Mouse (Mus musculus): ENCODE data around the gene 4930558C23Rik.
"Not testable (repeated sequence)": the region's sequence is repeated elsewhere in the genome, so short reads cannot be mapped to it uniquely, and the experiment has no call there.

4930558C23Rik gene

GRCm38 (mm10) chr3:95402741-95403140, at the start of gene 4930558C23Rik:
Gene 4930558C23Rik, minus strand, starts transcription at chr3:95402841.
- DNase-seq (ENCODE audit: low read depth, low spot score): no peak

DNA sequence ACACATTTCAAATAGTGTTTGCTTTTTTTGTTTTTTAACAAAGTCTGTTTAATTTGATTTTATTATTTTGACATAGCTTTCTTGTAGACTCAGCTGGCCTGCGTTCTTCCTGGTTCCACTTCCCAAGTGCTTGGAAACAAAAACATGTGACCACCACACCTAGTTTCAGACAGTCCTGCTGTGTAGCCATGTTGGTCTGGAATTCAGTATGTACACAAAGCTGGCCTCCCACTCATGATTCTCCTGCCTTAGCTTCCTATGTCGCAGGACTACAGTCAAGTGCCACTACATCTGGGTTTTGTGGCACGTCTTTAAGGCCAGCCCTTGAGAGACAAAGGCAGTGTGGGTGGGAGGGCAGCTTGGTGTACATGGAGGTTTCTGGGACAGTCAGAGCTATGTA, 48.3 kb upstream of the 4930558C23Rik start:
- DNase-seq (ENCODE audit: low read depth, low spot score): no peak

GRCm38 (mm10) chr3:95450408-95450807, 47.8 kb upstream of the 4930558C23Rik start:
- DNase-seq (ENCODE audit: low read depth, low spot score): peak; percentile 80

DNA sequence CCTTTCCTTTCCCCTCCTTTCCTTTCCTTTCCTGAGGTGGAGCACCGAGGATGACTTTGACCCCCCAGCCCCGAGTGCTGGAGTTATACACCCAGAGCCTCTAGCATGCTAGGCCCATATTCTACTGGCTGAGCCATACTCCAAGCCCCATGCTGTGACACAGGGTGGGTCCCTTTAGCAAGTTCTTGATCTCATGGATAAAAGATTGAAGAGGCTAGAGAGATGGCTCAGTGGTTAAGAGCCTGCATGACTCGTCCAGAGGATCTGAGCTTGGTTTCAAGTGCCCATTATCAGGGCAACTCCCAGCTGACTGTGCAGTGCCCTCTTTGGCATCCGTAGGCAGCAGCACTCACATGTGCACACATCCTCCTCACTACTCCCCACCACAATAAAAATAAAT, 42.7 kb upstream of the 4930558C23Rik start:
- no peak for DNase-seq (ENCODE audit: low read depth, low spot score)

GRCm38 (mm10) chr3:95442406-95443117, 39.9 kb upstream of the 4930558C23Rik start:
- no peak for DNase-seq (ENCODE audit: low read depth, low spot score)

GRCm38 (mm10) chr3:95439670-95440069, 37.0 kb upstream of the 4930558C23Rik start:
- no peak for DNase-seq (ENCODE audit: low read depth, low spot score)

GRCm38 (mm10) chr3:95438636-95439035, 36.0 kb upstream of the 4930558C23Rik start:
- not testable (repeated sequence) for DNase-seq (ENCODE audit: low read depth, low spot score)

DNA sequence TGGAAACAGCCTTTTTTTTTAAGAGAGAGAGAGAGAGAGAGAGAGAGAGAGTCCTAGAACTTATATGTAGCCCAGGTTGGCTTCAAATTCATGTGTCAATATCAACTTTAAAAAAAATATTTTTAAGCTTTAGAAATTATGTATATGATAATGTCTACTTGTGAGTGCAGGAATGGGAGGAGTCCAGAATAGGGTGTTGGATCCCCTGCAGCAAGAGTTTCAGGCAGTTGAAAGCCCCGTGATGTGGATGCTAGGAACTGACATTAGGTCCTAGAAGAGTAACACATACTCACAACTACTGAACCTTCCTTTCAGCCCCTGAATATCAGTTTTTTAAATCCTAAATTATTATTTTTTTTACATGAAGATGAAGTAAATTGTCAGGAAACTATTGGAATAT, 32.9 kb upstream of the 4930558C23Rik start:
- no peak for DNase-seq (ENCODE audit: low read depth, low spot score)

DNA sequence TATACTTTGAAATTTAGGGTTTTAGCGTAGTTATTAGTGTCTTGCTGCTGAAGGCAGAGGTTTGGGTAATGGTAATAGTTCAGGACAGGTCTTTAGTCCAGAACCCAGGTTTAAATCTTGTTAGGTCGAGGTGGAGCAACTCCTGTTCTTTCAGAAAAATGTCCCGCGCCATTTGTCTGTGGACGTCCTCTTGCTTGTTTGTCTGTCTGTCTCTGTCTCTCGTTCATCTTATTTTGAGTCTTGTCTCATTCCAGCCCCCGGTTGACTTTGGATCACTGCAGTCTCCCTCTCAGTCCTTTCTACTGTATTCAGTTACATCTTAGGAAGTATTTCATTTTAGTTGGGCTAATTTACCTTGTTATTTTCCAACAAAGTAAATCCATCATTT, 32.3 kb upstream of the 4930558C23Rik start:
- peak; percentile 39 for DNase-seq (ENCODE audit: low read depth, low spot score)

DNA sequence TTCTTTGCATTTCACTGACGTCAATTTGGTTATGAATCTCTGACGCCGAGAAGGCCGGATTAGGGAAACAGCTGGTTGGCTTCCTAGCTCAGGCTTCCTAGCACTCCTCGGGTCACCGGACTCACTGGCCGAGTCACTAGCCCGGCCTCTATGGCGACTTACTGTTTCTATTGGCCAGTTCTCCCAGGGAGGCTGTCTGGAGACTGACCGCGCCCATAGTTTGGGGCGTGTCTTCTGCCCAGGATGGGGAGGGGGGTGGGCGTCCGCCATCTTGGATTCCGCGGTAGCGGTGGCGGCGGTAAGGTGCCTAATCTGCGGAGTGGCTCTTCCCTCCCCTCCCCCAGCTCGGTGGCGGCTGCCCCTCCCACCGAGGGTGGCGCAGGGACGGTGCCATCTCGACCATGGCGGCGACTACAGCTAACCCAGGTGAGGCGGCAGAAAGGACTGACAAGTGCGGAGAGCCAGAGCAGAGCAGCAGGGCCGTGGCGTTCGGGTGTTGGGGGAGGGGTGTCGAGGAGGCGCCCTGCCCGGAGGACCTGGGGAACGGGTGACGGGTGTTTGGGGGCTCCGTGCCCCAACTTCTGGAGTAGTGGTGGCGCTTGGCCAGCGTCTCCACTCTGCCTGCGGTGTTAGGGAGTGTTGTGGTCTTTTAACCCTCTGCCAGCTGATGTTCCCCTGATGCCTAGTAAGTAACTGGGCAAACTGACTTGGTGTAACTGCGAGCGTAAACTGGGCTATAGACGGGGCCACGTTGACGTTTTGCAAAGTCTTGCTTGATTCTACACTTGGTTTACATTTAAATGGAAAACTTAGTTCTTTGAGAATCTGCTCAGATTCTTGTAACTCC, 31.7 kb upstream of the 4930558C23Rik start, which contains the start of gene Arnt:
Arnt (plus strand) TSS at position 253 of the 847 bp plus-strand sequence.
- peak; percentile 100 for DNase-seq (ENCODE audit: low read depth, low spot score)

DNA sequence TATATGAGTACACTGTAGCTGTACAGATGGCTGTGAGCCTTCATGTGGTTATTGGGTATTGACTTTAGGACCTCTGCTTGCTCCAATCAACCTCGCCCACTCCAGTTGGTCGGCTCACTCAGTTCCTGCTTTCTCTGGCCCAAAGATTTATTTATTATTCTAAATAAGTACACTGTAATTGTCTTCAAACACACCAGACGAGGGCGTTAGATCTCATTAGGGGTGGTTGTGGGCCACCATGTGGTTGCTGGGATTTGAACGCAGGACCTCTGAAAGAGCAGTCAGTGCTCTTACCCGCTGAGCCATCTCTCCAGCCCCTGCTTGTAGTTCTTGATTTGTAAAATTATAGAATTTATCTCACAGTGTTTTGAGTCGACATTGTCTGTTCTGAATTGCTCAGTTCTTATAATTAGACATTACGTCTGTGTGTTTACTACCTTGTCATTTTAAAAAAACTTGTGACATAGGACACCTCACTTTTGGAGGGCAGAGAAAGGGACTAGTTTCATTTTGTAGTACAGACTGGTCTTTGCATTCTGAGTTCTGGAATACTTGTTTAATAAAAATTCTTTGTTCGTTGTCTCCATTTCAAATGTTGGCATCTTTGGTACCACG, 30.8 kb upstream of the 4930558C23Rik start:
- no peak for DNase-seq (ENCODE audit: low read depth, low spot score)

GRCm38 (mm10) chr3:95428423-95428822, 25.8 kb upstream of the 4930558C23Rik start:
- DNase-seq (ENCODE audit: low read depth, low spot score): not testable (repeated sequence)

GRCm38 (mm10) chr3:95427891-95428238, 25.2 kb upstream of the 4930558C23Rik start:
- DNase-seq (ENCODE audit: low read depth, low spot score): not testable (repeated sequence)

- DNase-seq (ENCODE audit: low read depth, low spot score): not testable (repeated sequence)
Measured at GRCm38 (mm10) chr3:95427117-95427890, 24.7 kb upstream of the 4930558C23Rik start.

DNA sequence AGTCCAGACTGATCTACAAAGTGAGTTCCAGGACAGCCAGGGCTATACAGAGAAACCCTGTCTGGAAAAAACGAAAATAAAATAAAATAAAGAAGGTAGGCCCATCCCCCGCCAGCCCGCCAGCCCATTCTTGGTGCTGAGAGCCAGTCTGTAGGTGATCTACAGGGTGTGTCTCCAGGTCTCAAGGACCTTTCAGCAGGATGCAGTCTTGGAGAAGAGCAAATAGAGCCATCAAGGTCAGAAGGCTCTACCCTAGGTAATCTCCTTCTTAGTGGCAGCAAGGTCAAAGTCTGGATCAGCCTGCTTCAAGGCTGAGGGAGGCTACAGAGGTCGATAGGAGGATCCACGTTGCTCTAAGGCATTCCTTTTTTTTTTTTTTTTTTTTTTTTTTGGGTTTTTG, 23.8 kb upstream of the 4930558C23Rik start:
- not testable (repeated sequence) for DNase-seq (ENCODE audit: low read depth, low spot score)

DNA sequence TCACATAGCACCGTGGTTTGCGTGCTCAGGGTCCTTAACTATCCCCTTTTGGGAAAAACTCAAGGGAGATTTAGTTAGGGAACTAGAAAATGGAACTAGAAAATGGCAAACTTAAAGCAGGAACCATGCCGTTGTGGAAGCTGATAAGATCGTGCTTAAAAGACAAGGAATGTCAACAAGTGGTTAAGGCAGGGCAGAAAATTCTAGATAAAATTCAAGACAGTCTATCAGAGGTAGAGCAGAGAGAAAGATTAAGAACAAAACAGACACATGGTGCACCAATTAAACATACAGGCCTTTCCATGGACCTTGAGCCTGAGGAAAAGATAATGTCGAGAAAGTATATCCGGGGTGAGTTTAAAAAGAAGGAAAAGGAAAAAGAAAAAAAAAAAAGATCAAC, 15.2 kb upstream of the 4930558C23Rik start:
- no peak for DNase-seq (ENCODE audit: low read depth, low spot score)

GRCm38 (mm10) chr3:95412268-95412667, 9.6 kb upstream of the 4930558C23Rik start:
- no peak for DNase-seq (ENCODE audit: low read depth, low spot score)

DNA sequence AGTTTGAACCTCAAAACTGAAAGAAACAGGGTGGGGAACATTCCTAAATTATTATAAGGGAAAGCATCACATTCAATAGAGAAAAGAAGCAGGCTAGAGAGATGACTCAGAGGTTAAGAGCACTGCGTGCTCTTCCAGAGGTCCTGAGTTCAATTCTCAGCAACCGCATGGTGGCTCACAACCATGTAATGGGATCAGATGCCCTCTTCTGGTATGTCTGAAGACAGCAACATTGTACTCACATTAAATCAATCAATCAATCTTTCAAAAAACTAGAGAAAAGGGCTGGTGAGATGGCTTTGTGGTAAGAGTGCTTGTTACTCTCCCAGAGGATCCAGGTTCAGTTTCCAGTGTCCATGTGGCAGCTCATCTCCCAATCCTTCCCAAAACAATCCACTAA, 6.2 kb upstream of the 4930558C23Rik start:
- peak; percentile 42 for DNase-seq (ENCODE audit: low read depth, low spot score)

DNA sequence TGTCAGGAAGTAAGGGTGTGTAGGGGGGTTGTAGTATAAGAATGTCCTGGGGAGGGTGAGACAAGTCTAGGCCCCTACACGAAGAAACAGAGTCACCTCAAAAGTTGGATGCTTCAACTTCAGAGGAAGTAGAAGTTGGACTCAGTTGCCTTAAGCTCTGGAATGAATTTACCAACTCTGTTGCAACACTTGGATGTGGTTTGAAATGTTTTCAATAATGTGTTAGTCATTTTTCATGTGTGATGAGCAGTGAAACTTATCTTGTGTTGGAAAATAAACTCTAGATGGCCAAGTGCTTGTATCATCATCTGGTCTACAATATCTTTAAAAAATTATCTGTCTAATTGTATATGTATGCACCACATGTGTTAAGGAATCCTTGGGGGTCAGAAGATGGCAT, 5.1 kb upstream of the 4930558C23Rik start:
- peak; percentile 89 for DNase-seq (ENCODE audit: low read depth, low spot score)

- DNase-seq (ENCODE audit: low read depth, low spot score): peak; percentile 78
Measured at GRCm38 (mm10) chr3:95394385-95394784, 8.3 kb downstream of the 4930558C23Rik start.

DNA sequence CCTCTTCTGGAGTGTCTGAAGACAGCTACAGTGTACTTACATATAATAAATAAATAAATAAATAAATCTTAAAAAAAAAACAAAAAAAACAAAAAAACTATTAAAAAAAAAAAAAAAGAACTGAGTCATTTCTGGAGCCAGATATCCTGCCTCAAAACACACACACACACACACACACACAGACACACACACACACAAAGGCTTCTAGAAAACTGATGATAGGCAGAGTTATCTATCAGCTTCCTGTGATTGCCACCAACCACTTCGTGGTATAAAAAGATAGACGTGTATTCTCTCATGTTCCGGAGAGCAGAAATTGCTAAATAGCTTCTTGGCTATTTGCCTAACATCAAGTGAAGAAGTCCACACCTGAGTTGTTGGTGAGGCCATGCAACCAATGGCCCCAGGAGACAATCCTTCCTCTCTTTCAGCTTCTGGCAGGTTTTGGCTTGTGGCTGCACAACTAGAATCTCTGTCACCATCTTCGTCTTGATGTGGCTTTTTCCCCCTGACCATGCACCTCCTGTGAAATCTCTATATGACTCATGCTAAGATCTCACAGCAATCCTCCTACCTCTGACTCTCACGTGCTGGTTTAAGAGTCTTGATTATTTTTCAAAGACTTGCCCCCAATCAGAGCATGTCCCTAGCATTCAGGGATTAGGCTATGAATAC, 17.1 kb downstream of the 4930558C23Rik start:
- no peak for DNase-seq (ENCODE audit: low read depth, low spot score)

Measured in 3T3-L1 (cell line).